Mouse (Mus musculus) heart, adult 2 months (tissue): ENCODE results near the gene Dbi.

ENCODE experiments used
- CTCF ChIP-seq: fragments of 200-600 bp; IDR thresholded peaks from 2 replicates; pipeline ENCODE4 v1.8.1; 2022; ENCODE audit warnings: antibody characterized with exemption, mild to moderate bottlenecking, moderate library complexity
- EP300 ChIP-seq: fragments of 200-500 bp; IDR thresholded peaks from 2 replicates; pipeline ENCODE4 v1.6.1; 2011; ENCODE audit warnings: low read depth, low read length, control low read depth; ENCODE audit not compliant: insufficient read depth
- POLR2A ChIP-seq: fragments of 200-500 bp; IDR thresholded peaks from 2 replicates; pipeline ENCODE4 v1.6.1; 2011; ENCODE audit warnings: mild to moderate bottlenecking, low read depth, low read length, control low read depth; ENCODE audit not compliant: insufficient read depth

- no peak for TF ChIP-seq CTCF
- TF ChIP-seq EP300, result no peak
- TF ChIP-seq POLR2A, result no peak
Measured at GRCm38 (mm10) chr1:120077746-120078410, 43.0 kb downstream of the Dbi start.
